Mouse (Mus musculus): ENCODE data around the gene Tmem50b. TPM values are rescaled to one million over a fixed set of nuclear protein-coding genes. Genes with fewer than 3 reads are reported as not detected.

The Tmem50b gene
- polyA plus RNA-seq, 1 experiment from 2014 or later: 57.4 TPM

DNA sequence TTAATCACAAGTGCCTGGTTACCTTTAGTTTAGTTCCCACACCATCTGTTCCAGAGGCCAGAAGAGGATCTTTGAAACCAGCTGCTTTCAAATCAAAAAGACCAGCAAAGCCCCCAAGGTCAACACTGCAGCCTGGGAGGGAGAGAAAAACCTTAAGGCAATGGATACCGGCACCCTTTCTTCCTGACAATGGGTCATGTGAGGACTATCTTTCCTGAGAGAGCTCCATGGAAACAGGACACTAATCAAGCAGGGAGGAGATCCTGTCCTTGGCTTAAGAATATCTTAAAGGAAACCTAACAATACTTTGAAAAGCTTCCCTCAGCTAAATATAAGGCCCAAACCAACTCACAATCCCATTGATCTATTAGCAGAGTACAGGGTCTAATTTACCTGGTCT, 33.0 kb upstream of the Tmem50b start:
- H3K9ac ChIP-seq: no peak overlapping the region
- WGBS: 61% methylated on average over 1 of the region's 1 CpGs
- peaks cover 88% of the 10 kb centered on the region for H3K36me3 ChIP-seq
- H3K27ac ChIP-seq (ENCODE audit: poor library complexity, severe bottlenecking): no peak overlapping the region
- no peaks in the 10 kb centered on the region for H3K27me3 ChIP-seq (replicated peaks)
- no peak overlapping the region for H3K4me3 ChIP-seq
- no peak for ATAC-seq (ENCODE audit: insufficient number of reproducible peaks, low FRiP score)
- no peak overlapping the region for H3K4me2 ChIP-seq
- H3K9me3 ChIP-seq (replicated peaks): no peaks in the 10 kb centered on the region
- H3K4me1 ChIP-seq (replicated peaks): no peaks in the 10 kb centered on the region

DNA sequence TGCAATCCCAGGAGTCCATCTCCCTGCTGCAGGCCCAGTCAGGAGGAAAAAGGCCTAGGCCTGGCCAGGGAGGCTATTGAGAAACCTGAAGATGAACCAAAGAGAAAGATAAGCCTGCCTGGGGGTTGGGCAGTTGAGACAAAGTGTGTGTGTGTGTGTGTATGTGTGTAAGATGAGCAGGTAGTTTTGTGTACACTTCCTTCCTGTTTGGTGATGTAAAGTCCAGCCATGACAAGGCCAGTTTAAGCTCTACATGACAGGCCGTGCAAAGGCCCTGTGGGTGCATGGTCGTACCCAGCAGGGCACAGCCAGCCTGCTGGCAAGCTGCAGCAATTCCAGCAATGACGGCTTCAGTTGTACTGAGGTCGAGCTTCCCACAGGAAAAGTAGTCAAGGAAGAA, 32.1 kb upstream of the Tmem50b start:
- H3K27ac ChIP-seq (ENCODE audit: poor library complexity, severe bottlenecking): no peak overlapping the region
- 83% methylated on average over 4 of the region's 4 CpGs for WGBS
- no peaks in the 10 kb centered on the region for H3K27me3 ChIP-seq (replicated peaks)
- H3K9ac ChIP-seq: no peak overlapping the region
- H3K4me2 ChIP-seq: no peak overlapping the region
- no peaks in the 10 kb centered on the region for H3K4me1 ChIP-seq (replicated peaks)
- H3K9me3 ChIP-seq (replicated peaks): no peaks in the 10 kb centered on the region
- H3K36me3 ChIP-seq: peaks cover 88% of the 10 kb centered on the region
- no peak for ATAC-seq (ENCODE audit: insufficient number of reproducible peaks, low FRiP score)
- H3K4me3 ChIP-seq: no peak overlapping the region

DNA sequence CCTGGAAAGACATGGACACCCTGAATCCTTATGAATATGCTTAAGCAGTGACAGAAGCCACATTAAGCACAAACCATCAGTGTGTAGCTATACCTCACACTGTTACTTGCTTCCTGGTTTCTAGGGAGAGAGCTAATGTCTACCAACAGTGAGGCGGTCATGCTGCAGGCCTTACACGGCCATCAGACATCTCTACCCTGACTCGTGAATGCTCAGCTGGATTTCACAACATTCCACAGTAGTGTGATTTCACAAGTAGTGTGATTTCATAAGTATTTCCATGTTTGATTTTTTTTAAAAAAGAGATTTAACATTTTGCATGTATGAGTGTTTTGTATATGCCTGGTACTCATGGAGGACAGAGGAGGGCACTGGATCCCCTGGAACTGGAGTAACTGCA, 31.1 kb upstream of the Tmem50b start:
- no peaks in the 10 kb centered on the region for H3K27me3 ChIP-seq (replicated peaks)
- no peak overlapping the region for H3K4me2 ChIP-seq
- H3K9ac ChIP-seq: no peak overlapping the region
- H3K4me3 ChIP-seq: no peak overlapping the region
- H3K36me3 ChIP-seq: peaks cover 87% of the 10 kb centered on the region
- no peaks in the 10 kb centered on the region for H3K4me1 ChIP-seq (replicated peaks)
- ATAC-seq (ENCODE audit: insufficient number of reproducible peaks, low FRiP score): no peak
- 89% methylated on average over 3 of the region's 3 CpGs for WGBS
- no peak overlapping the region for H3K27ac ChIP-seq (ENCODE audit: poor library complexity, severe bottlenecking)
- no peaks in the 10 kb centered on the region for H3K9me3 ChIP-seq (replicated peaks)

DNA sequence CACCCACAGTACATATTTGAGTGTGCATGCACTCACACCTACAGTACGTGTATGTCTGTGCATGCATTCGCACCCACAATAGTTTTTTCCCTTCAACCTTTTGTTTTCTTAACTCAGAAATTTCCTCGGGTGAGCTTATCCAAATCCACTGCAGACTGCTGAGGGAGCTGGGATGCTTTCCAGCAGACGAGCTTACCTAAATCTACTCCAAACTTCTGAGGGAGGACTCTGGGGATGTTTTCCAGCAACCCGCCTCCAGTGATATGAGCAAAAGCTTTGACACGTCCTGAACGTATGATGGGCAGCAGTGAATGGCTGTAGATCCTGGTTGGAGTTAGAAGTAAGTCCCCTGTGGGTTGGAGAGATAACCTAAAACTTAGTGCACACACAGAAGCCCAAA, 30.2 kb upstream of the Tmem50b start:
- peaks cover 89% of the 10 kb centered on the region for H3K36me3 ChIP-seq
- no peak overlapping the region for H3K4me2 ChIP-seq
- H3K9me3 ChIP-seq (replicated peaks): no peaks in the 10 kb centered on the region
- H3K4me1 ChIP-seq (replicated peaks): no peaks in the 10 kb centered on the region
- 79% methylated on average over 7 of the region's 7 CpGs for WGBS
- no peak for ATAC-seq (ENCODE audit: insufficient number of reproducible peaks, low FRiP score)
- no peak overlapping the region for H3K27ac ChIP-seq (ENCODE audit: poor library complexity, severe bottlenecking)
- no peak overlapping the region for H3K4me3 ChIP-seq
- H3K27me3 ChIP-seq (replicated peaks): no peaks in the 10 kb centered on the region
- no peak overlapping the region for H3K9ac ChIP-seq

DNA sequence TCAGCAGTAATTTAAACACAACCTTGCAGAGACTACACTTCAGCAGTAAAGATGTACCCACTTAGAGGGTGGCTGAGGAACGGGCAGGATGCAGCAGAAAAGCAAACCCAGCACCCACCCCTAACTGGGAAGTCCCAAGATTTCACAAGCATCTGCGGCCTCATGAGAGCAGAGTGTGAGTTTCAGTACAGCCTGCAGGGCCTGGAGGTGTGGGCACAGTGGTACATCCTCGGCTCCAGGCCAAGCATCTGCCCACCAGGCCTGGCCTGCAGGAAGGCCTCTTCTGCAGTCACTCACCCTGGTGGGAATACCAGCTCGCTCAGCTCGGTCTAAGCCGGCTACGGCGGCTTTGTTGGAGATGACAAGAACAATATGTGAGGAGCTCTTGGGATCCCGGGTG, 25.5 kb upstream of the Tmem50b start:
- Histone ChIP-seq H3K4me1 (replicated peaks) (peaks cover 6% of the 10 kb centered on the region; the same call in 1 of the 2 replicates), H3K4me3 (no peak overlapping the region), H3K9me3 (replicated peaks) (no peaks in the 10 kb centered on the region), H3K9ac (no peak overlapping the region), H3K4me2 (no peak overlapping the region), H3K27ac (ENCODE audit: poor library complexity, severe bottlenecking) (no peak overlapping the region), H3K27me3 (replicated peaks) (no peaks in the 10 kb centered on the region), H3K36me3 (peaks cover 81% of the 10 kb centered on the region)
- 89% methylated on average over 9 of the region's 9 CpGs for WGBS
- ATAC-seq (ENCODE audit: insufficient number of reproducible peaks, low FRiP score): no peak

DNA sequence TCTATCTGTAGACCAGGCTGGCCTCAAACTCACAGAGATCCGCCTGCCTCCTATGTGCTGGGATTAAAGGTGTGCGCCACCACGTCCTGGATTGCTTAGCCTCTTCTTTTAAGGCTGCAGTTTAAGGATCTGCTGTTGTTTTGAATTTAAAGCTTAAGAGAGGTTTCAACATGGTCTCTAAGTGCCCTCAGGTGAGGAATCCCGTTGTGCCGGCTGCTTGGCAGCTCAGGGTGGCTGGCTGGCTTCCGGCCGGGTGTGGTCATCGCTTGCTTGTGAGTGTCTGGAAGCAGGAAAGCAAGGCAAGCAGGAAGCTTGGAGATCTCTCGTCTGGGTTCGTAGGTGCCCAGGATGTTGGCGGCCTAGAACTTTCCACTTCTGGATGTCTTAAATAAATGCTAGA, 23.4 kb upstream of the Tmem50b start:
- WGBS: 89% methylated on average over 11 of the region's 11 CpGs
- Histone ChIP-seq H3K9me3 (replicated peaks) (no peaks in the 10 kb centered on the region), H3K4me1 (replicated peaks) (peaks cover 6% of the 10 kb centered on the region; the same call in 1 of the 2 replicates), H3K4me3 (no peak overlapping the region), H3K36me3 (peaks cover 60% of the 10 kb centered on the region), H3K27me3 (replicated peaks) (no peaks in the 10 kb centered on the region), H3K4me2 (no peak overlapping the region), H3K27ac (ENCODE audit: poor library complexity, severe bottlenecking) (no peak overlapping the region), H3K9ac (no peak overlapping the region)
- ATAC-seq (ENCODE audit: insufficient number of reproducible peaks, low FRiP score): no peak

DNA sequence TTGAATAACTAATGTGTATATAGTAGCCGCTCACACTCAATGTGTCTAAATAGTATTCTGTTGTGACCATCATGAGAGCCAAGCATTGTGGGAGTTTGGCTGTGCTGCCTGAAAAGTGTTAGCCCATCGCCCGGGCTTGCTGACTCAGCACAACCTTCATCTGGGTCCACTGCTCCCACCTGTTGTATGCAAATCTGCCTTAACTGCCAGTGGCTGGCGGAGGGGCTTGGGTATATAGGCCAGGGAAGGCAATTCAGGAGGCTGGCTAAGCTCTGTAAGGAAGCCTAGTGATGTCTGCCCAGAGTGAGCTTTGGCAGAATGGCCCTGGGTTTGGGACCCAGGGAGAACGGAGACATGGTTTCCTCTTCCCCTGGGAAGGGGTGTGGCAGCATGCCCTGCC, 22.6 kb upstream of the Tmem50b start:
- H3K4me3 ChIP-seq: no peak overlapping the region
- no peak for ATAC-seq (ENCODE audit: insufficient number of reproducible peaks, low FRiP score)
- H3K9ac ChIP-seq: no peak overlapping the region
- 90% methylated on average over 5 of the region's 5 CpGs for WGBS
- no peaks in the 10 kb centered on the region for H3K27me3 ChIP-seq (replicated peaks)
- no peaks in the 10 kb centered on the region for H3K9me3 ChIP-seq (replicated peaks)
- H3K4me1 ChIP-seq (replicated peaks): peaks cover 6% of the 10 kb centered on the region; the same call in 1 of the 2 replicates
- no peak overlapping the region for H3K27ac ChIP-seq (ENCODE audit: poor library complexity, severe bottlenecking)
- H3K36me3 ChIP-seq: peaks cover 52% of the 10 kb centered on the region
- H3K4me2 ChIP-seq: no peak overlapping the region

DNA sequence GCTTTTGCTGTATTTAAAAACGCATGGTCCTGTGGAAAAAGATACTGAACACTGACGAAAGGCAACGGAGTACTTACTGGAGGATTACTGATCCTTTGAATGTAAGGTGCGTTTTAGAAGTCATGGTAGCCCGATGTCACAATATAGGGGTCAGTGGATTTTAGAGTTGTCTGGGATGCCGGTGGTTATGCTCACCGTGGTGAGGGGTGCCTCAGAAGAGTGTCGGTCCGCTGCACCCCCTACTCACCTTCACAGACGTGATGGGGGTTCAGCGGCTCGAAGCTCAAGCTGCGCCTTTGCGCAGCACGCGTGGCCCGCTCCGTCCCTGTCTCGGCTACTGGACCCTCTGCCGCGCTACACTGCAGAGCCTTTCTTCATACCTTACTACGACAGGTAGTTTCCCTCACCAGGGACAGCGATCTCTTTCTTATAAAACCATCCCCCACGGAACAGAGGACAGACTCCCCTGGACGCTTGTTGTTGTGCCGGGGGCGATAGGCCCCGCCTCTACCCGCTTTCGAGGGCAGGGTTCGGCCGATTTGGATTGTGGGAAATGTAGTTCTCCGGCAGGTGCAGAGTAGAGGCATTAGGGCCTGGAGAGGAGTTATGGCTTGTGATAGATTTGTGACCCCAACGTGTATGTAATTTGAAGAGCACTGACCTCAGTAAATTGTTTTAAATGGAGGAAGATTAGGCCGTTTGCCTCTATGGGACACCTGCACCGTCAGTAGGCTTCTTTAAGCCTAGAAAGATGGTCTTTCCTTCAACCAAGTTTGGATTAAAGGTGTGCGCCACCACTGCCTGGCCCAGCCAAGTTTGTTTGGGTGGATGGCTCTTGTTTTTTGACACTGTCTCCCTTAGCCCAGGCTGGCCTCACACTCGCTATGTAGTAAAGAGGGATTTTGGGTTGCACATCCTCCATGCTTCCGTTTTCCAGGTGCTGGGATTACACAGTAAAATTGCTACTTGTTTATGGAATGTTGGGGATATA, 21.2 kb upstream of the Tmem50b start, which contains the start of gene Dnajc28:
TSS of gene Dnajc28 (minus strand) at position 516 of the 991 bp plus-strand sequence.
- no peak within 1 kb of the TSS for H3K27ac ChIP-seq (ENCODE audit: poor library complexity, severe bottlenecking)
- WGBS: 9% methylated on average over 39 of the region's 39 CpGs
- H3K4me3 ChIP-seq: peak within 1 kb of the TSS; percentile 73
- no peaks in the 10 kb centered on the region for H3K9me3 ChIP-seq (replicated peaks)
- H3K4me1 ChIP-seq (replicated peaks): peaks cover 6% of the 10 kb centered on the region; the same call in 1 of the 2 replicates
- no peaks in the 10 kb centered on the region for H3K27me3 ChIP-seq (replicated peaks)
- peak within 1 kb of the TSS; percentile 75 for H3K9ac ChIP-seq
- ATAC-seq (ENCODE audit: insufficient number of reproducible peaks, low FRiP score): peak; percentile 92
- peak within 1 kb of the TSS; percentile 90 for H3K4me2 ChIP-seq
- H3K36me3 ChIP-seq: peaks cover 41% of the 10 kb centered on the region

DNA sequence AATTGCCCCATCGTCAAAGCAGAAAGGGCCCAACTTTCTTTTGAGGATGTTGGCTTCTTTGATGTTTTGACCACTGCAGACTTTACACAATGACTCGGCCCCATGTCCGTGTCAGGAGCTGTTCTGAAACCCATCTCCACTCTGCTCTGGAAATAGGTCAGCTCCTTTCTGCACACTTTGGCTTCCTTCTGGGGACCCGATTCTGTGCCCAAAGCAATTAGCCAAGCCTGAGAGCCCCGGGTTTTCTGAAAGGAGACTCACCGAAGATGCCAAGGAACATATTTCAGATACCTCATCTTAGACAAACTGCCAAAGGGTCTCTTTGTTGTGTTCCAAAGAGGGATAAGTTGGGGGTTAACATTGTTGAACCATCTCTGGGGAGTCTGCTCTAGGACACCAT, 17.0 kb upstream of the Tmem50b start:
- no peaks in the 10 kb centered on the region for H3K36me3 ChIP-seq
- no peak overlapping the region for H3K4me2 ChIP-seq
- H3K4me3 ChIP-seq: no peak overlapping the region
- no peaks in the 10 kb centered on the region for H3K27me3 ChIP-seq (replicated peaks)
- no peak overlapping the region for H3K9ac ChIP-seq
- ATAC-seq (ENCODE audit: insufficient number of reproducible peaks, low FRiP score): no peak
- 78% methylated on average over 6 of the region's 6 CpGs for WGBS
- H3K9me3 ChIP-seq (replicated peaks): no peaks in the 10 kb centered on the region
- H3K4me1 ChIP-seq (replicated peaks): peaks cover 9% of the 10 kb centered on the region
- no peak overlapping the region for H3K27ac ChIP-seq (ENCODE audit: poor library complexity, severe bottlenecking)

DNA sequence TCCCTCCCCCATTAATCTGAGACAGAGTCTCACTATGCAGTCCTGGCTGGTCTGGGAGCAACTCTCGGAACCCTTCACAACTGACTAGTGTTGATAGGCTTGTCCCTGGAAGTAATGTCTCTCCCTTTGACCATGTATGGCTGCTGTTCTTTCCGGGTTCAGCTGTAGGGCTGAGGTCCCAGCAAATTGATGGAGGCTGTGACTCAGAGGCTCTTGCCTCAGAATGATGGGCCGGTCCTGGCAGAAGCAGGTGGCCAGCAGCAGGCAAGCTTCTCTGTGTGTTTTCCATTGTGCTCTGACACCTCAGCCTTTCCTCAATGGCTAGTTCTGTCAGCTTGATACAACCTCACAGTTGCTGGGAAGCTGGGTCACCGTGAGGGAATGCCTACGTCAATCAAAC, 14.9 kb upstream of the Tmem50b start:
- no peak overlapping the region for H3K27ac ChIP-seq (ENCODE audit: poor library complexity, severe bottlenecking)
- H3K36me3 ChIP-seq: no peaks in the 10 kb centered on the region
- H3K9ac ChIP-seq: no peak overlapping the region
- peaks cover 9% of the 10 kb centered on the region for H3K4me1 ChIP-seq (replicated peaks)
- no peak overlapping the region for H3K4me3 ChIP-seq
- H3K4me2 ChIP-seq: no peak overlapping the region
- no peaks in the 10 kb centered on the region for H3K9me3 ChIP-seq (replicated peaks)
- no peak for ATAC-seq (ENCODE audit: insufficient number of reproducible peaks, low FRiP score)
- no peaks in the 10 kb centered on the region for H3K27me3 ChIP-seq (replicated peaks)
- WGBS: 57% methylated on average over 5 of the region's 5 CpGs

DNA sequence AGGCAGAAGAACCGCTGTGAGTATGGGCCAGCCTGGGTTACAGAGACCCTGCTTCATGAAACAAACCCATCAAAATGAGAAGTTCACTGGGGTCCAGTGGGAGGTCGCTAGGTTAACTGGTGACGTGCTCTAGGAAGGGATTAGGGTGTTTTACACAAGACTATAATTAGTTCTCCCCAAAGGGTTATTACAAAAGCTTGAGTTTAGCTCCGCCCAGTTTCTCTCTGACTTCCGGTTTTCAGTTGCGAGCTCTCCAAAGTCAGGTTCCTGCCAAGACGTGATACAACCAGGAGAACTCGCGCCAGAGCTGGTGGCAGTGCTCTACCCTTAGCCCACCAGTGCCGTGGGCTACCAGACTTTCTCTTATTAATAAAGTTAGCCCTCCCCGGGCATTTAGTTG, 13.6 kb upstream of the Tmem50b start:
- Histone ChIP-seq H3K9ac (no peak overlapping the region), H3K4me2 (no peak overlapping the region), H3K4me1 (replicated peaks) (peaks cover 9% of the 10 kb centered on the region), H3K36me3 (no peaks in the 10 kb centered on the region), H3K27me3 (replicated peaks) (no peaks in the 10 kb centered on the region), H3K4me3 (no peak overlapping the region), H3K9me3 (replicated peaks) (no peaks in the 10 kb centered on the region), H3K27ac (ENCODE audit: poor library complexity, severe bottlenecking) (no peak overlapping the region)
- no peak for ATAC-seq (ENCODE audit: insufficient number of reproducible peaks, low FRiP score)
- 66% methylated on average over 11 of the region's 11 CpGs for WGBS
